Mouse (Mus musculus) bone marrow, adult 2 months (tissue): Measurements from ENCODE around the gene Urod.

ENCODE experiments used
- CTCF ChIP-seq: fragments of 200-500 bp; IDR thresholded peaks from 2 replicates; pipeline ENCODE4 v1.5.1; 2011; ENCODE audit warnings: low read length, control low read depth; ENCODE audit not compliant: control insufficient read depth, insufficient read depth
- POLR2A ChIP-seq: fragments of 200-500 bp; IDR thresholded peaks from 2 replicates; pipeline ENCODE4 v1.6.1; 2011; ENCODE audit warnings: low read depth, mild to moderate bottlenecking, control low read depth, low read length, borderline replicate concordance; ENCODE audit not compliant: control insufficient read depth

DNA sequence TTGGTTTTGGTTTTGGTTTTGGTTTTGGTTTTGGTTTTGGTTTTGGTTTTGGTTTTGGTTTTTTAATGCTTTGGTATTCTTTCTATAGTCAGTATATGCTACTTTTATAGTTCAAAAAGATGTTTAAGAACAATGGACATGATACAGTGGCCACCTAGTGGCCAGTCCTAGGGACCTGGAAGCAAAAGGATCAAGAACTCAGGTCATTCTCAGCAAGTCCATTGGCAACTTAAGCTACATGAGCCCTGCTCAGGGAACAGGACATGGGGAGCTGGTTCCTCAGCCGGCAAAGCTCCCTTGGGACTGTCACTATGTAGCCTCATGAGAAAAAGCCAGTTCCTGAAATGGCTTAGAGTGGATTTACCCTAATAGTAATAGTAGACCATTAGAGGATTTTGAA lies 42.6 kb downstream of the Urod start:
- TF ChIP-seq POLR2A (no peak), CTCF (no peak)
